Mouse (Mus musculus) thymus, postnatal 25 days (tissue): ENCODE results near the gene Fam219a.

Experiments used
- DNase-seq: peaks from one replicate; pipeline ENCODE4 v3.0.0; 2022

Gene Fam219a

GRCm38 (mm10) chr4:41468396-41469080, 100.8 kb downstream of the Fam219a start:
- peak; percentile 36 for DNase-seq
